Mouse (Mus musculus): ENCODE results near the gene Gm11037.
A peak's percentile ranks its signal among the peaks of the same experiment; 100 is the strongest.
"Not testable (repeated sequence)": the region's sequence is repeated elsewhere in the genome, so short reads cannot be mapped to it uniquely, and the experiment has no call there.

Gene Gm11037

GRCm38 (mm10) chr2:131132930-131133547 is at the start of gene Gm11037:
Gene Gm11037 (plus strand): TSS chr2:131133497.
- no peak for DNase-seq (ENCODE audit: inconsistent age in 2 of 2, low spot score in 1 of 2)

- no peak for DNase-seq (ENCODE audit: inconsistent age in 2 of 2, low spot score in 1 of 2)
These were observed 49.1 kb upstream of the Gm11037 start for GRCm38 (mm10) chr2:131084206-131084605.

- DNase-seq (ENCODE audit: inconsistent age in 2 of 2, low spot score in 1 of 2): no peak
These were observed 46.5 kb upstream of the Gm11037 start, which contains the start of gene Siglec1 for GRCm38 (mm10) chr2:131086667-131087390. Gene Siglec1 (minus strand): TSS chr2:131086765.

- no peak for DNase-seq (ENCODE audit: inconsistent age in 2 of 2, low spot score in 1 of 2)
These were observed 44.7 kb upstream of the Gm11037 start for GRCm38 (mm10) chr2:131088581-131088980.

GRCm38 (mm10) chr2:131089634-131090033 is 43.7 kb upstream of the Gm11037 start:
- DNase-seq (ENCODE audit: inconsistent age in 2 of 2, low spot score in 1 of 2): no peak

- peak; percentile 26 to 61 for DNase-seq (ENCODE audit: inconsistent age in 2 of 2, low spot score in 1 of 2)
These were observed 42.4 kb upstream of the Gm11037 start for GRCm38 (mm10) chr2:131090852-131091251.

GRCm38 (mm10) chr2:131093577-131093976 is 39.7 kb upstream of the Gm11037 start:
- no peak for DNase-seq (ENCODE audit: inconsistent age in 2 of 2, low spot score in 1 of 2)

GRCm38 (mm10) chr2:131094823-131095222 is 38.5 kb upstream of the Gm11037 start:
- DNase-seq (ENCODE audit: inconsistent age in 2 of 2, low spot score in 1 of 2): peak; percentile 76 to 92

- peak; percentile 44 to 65 for DNase-seq (ENCODE audit: inconsistent age in 2 of 2, low spot score in 1 of 2)
These were observed 37.0 kb upstream of the Gm11037 start for GRCm38 (mm10) chr2:131096101-131096795.

- no peak for DNase-seq (ENCODE audit: inconsistent age in 2 of 2, low spot score in 1 of 2)
These were observed 36.2 kb upstream of the Gm11037 start for GRCm38 (mm10) chr2:131097087-131097486.

GRCm38 (mm10) chr2:131101530-131101929 is 31.8 kb upstream of the Gm11037 start:
- DNase-seq (ENCODE audit: inconsistent age in 2 of 2, low spot score in 1 of 2): no peak

GRCm38 (mm10) chr2:131104021-131104420 is 29.3 kb upstream of the Gm11037 start:
- DNase-seq (ENCODE audit: inconsistent age in 2 of 2, low spot score in 1 of 2): no peak

GRCm38 (mm10) chr2:131105061-131105460 is 28.2 kb upstream of the Gm11037 start:
- not testable (repeated sequence) for DNase-seq (ENCODE audit: inconsistent age in 2 of 2, low spot score in 1 of 2)

GRCm38 (mm10) chr2:131105989-131106388 is 27.3 kb upstream of the Gm11037 start:
- no peak for DNase-seq (ENCODE audit: inconsistent age in 2 of 2, low spot score in 1 of 2)

- DNase-seq (ENCODE audit: inconsistent age in 2 of 2, low spot score in 1 of 2): no peak
These were observed 14.2 kb upstream of the Gm11037 start for GRCm38 (mm10) chr2:131118968-131119574.

GRCm38 (mm10) chr2:131124166-131124565 is 9.1 kb upstream of the Gm11037 start:
- DNase-seq (ENCODE audit: inconsistent age in 2 of 2, low spot score in 1 of 2): peak in 1 of 2 experiments; percentile 43

- peak in 1 of 2 experiments; percentile 17 for DNase-seq (ENCODE audit: inconsistent age in 2 of 2, low spot score in 1 of 2)
These were observed 7.9 kb upstream of the Gm11037 start for GRCm38 (mm10) chr2:131125157-131125963.

- peak in 1 of 2 experiments; percentile 23 for DNase-seq (ENCODE audit: inconsistent age in 2 of 2, low spot score in 1 of 2)
These were observed 7.1 kb upstream of the Gm11037 start for GRCm38 (mm10) chr2:131125964-131126815.

GRCm38 (mm10) chr2:131127161-131127730 is 6.1 kb upstream of the Gm11037 start, which contains the start of gene Hspa12b:
Gene Hspa12b (plus strand): TSS chr2:131127280.
- peak; percentile 53 to 72 for DNase-seq (ENCODE audit: inconsistent age in 2 of 2, low spot score in 1 of 2)

All from adrenal gland, adult (tissue).